Mouse (Mus musculus) CH12.LX (cell line): ENCODE measurements around the gene Ascc1. TPM values are rescaled to one million over a fixed set of nuclear protein-coding genes. Genes with fewer than 3 reads are reported as not detected.

Source experiments
- DNase-seq: peaks from one replicate; pipeline ENCODE4 v3.0.0-alpha.2; 2013; ENCODE audit errors: extremely low read depth
- H3K27ac ChIP-seq: 2 replicates; pipeline ENCODE4 v1.5.1; 2012; ENCODE audit warnings: low read depth, mild to moderate bottlenecking, control low read depth, moderate library complexity; ENCODE audit not compliant: insufficient read depth
- H3K27me3 ChIP-seq: replicated peaks from 2 replicates; pipeline ENCODE3; 2012; ENCODE audit warnings: inconsistent platforms
- H3K36me3 ChIP-seq, 2 experiments: replicated peaks in 1 of 2; 2 replicates each; pipeline versions ENCODE3 to v1.6.1; 2012; ENCODE audit warnings: inconsistent platforms in 1 of 2, low read length in 1 of 2, mild to moderate bottlenecking in 1 of 2, mixed read lengths in 1 of 2, moderate library complexity in 1 of 2; ENCODE audit not compliant: control insufficient read depth in 1 of 2, insufficient read depth in 1 of 2
- H3K4me1 ChIP-seq, 2 experiments: 2 replicates each; pipeline ENCODE4 v1.6.1; 2012; ENCODE audit warnings: inconsistent platforms in 1 of 2, moderate library complexity in 1 of 2; ENCODE audit not compliant: insufficient read depth in 2 of 2, control insufficient read depth in 1 of 2
- H3K4me2 ChIP-seq: 2 replicates; pipeline ENCODE4 v1.6.1; 2012; ENCODE audit warnings: low read depth, mild to moderate bottlenecking, control low read depth; ENCODE audit not compliant: poor library complexity, insufficient read depth, severe bottlenecking
- H3K4me3 ChIP-seq, 3 experiments: fragments of 150-350 bp in 1 of 3; sonication (generic) in 1 of 3; replicated peaks in 1 of 3; 2 replicates each; pipeline versions ENCODE3 to v1.5.1; 2011 to 2012; ENCODE audit warnings: low read depth in 2 of 3, low read length in 2 of 3, mild to moderate bottlenecking in 2 of 3, moderate library complexity in 2 of 3, control low read depth in 1 of 3, improper control_type of control experiment in 1 of 3, inconsistent platforms in 1 of 3, mixed read lengths in 1 of 3; ENCODE audit not compliant: poor library complexity in 1 of 3
- H3K79me2 ChIP-seq: replicated peaks from 2 replicates; pipeline ENCODE4 v1.6.1; 2012; ENCODE audit warnings: mild to moderate bottlenecking, moderate library complexity; ENCODE audit not compliant: control insufficient read depth, poor library complexity, insufficient read depth, severe bottlenecking; ENCODE audit errors: extremely low read depth
- H3K9ac ChIP-seq: 2 replicates; pipeline ENCODE4 v1.6.1; 2012; ENCODE audit warnings: low read depth, mild to moderate bottlenecking, control low read depth, moderate library complexity; ENCODE audit not compliant: insufficient read depth
- H3K9me3 ChIP-seq: replicated peaks from 2 replicates; pipeline ENCODE3; 2012; ENCODE audit warnings: low read length, inconsistent platforms, mixed read lengths
- CHD1 ChIP-seq: IDR thresholded peaks from 2 replicates; pipeline ENCODE4 v1.6.1; 2012; ENCODE audit warnings: low read depth, low read length, improper control_type of control experiment, inconsistent platforms
- CHD2 ChIP-seq: IDR thresholded peaks from 2 replicates; pipeline ENCODE4 v1.6.1; 2011; ENCODE audit warnings: low read length, improper control_type of control experiment
- CTCF ChIP-seq, 2 experiments: IDR thresholded peaks in 1 of 2; conservative IDR thresholded peaks in 1 of 2; 2 replicates each; pipeline ENCODE4 v1.5.1; 2011 to 2012; ENCODE audit warnings: low read depth in 2 of 2, low read length in 2 of 2, improper control_type of control experiment in 1 of 2, inconsistent platforms in 1 of 2, mild to moderate bottlenecking in 1 of 2, moderate library complexity in 1 of 2
- ELF1 ChIP-seq: IDR thresholded peaks from 2 replicates; pipeline ENCODE4 v1.6.1; 2014; ENCODE audit warnings: low read depth, mild to moderate bottlenecking, inconsistent platforms, low read length, improper control_type of control experiment
- EP300 ChIP-seq: IDR thresholded peaks from 2 replicates; pipeline ENCODE4 v1.6.1; 2011; ENCODE audit warnings: low read length, improper control_type of control experiment
- ETS1 ChIP-seq: conservative IDR thresholded peaks from 2 replicates; pipeline ENCODE4 v1.6.1; 2012; ENCODE audit warnings: low read depth, mild to moderate bottlenecking, inconsistent platforms, low read length, improper control_type of control experiment, moderate library complexity
- GABPA ChIP-seq: IDR thresholded peaks from 2 replicates; pipeline ENCODE4 v1.6.1; 2012; ENCODE audit warnings: low read depth, low read length, improper control_type of control experiment, inconsistent platforms; ENCODE audit not compliant: insufficient replicate concordance
- HCFC1 ChIP-seq: IDR thresholded peaks from 2 replicates; pipeline ENCODE4 v1.6.1; 2012; ENCODE audit warnings: low read depth, mild to moderate bottlenecking, inconsistent platforms, low read length, improper control_type of control experiment
- IRF4 ChIP-seq: IDR thresholded peaks from 2 replicates; pipeline ENCODE4 v1.6.1; 2014; ENCODE audit warnings: low read depth, mild to moderate bottlenecking, inconsistent platforms, low read length, improper control_type of control experiment
- JUN ChIP-seq: IDR thresholded peaks from 2 replicates; pipeline ENCODE4 v1.6.1; 2011; ENCODE audit warnings: low read depth, mild to moderate bottlenecking, low read length, improper control_type of control experiment, moderate library complexity; ENCODE audit not compliant: insufficient read depth
- MAZ ChIP-seq: IDR thresholded peaks from 2 replicates; pipeline ENCODE4 v1.6.1; 2012; ENCODE audit warnings: low read depth, mild to moderate bottlenecking, inconsistent platforms, low read length, improper control_type of control experiment, moderate library complexity
- MEF2A ChIP-seq: IDR thresholded peaks from 2 replicates; pipeline ENCODE4 v1.6.1; 2014; ENCODE audit warnings: low read depth, mild to moderate bottlenecking, inconsistent platforms, low read length, improper control_type of control experiment, borderline replicate concordance
- MXI1 ChIP-seq: IDR thresholded peaks from 2 replicates; pipeline ENCODE4 v1.6.1; 2011; ENCODE audit warnings: mild to moderate bottlenecking, low read depth, low read length, improper control_type of control experiment
- NRF1 ChIP-seq: IDR thresholded peaks from 2 replicates; pipeline ENCODE4 v1.6.1; 2014; ENCODE audit warnings: low read depth, mild to moderate bottlenecking, inconsistent platforms, low read length, improper control_type of control experiment, moderate library complexity
- PAX5 ChIP-seq: IDR thresholded peaks from 2 replicates; pipeline ENCODE4 v1.6.1; 2012; ENCODE audit warnings: low read length, inconsistent platforms, mixed read lengths
- POLR2A ChIP-seq: IDR thresholded peaks from 2 replicates; pipeline ENCODE4 v1.6.1; 2011; ENCODE audit warnings: low read depth, mild to moderate bottlenecking, improper control_type of control experiment, low read length
- POLR2AphosphoS2 ChIP-seq: IDR thresholded peaks from 2 replicates; pipeline ENCODE4 v1.6.1; 2011; ENCODE audit warnings: low read depth, low read length, improper control_type of control experiment
- RAD21 ChIP-seq: IDR thresholded peaks from 2 replicates; pipeline ENCODE4 v1.6.1; 2011; ENCODE audit warnings: low read depth, mild to moderate bottlenecking, low read length, improper control_type of control experiment, moderate library complexity
- SMC3 ChIP-seq: IDR thresholded peaks from 2 replicates; pipeline ENCODE4 v1.6.1; 2011; ENCODE audit warnings: low read depth, low read length, improper control_type of control experiment
- TCF12 ChIP-seq: IDR thresholded peaks from 2 replicates; pipeline ENCODE4 v1.6.1; 2014; ENCODE audit warnings: low read depth, mild to moderate bottlenecking, inconsistent platforms, low read length, improper control_type of control experiment
- UBTF ChIP-seq: IDR thresholded peaks from 2 replicates; pipeline ENCODE4 v1.6.1; 2012; ENCODE audit warnings: low read depth, mild to moderate bottlenecking, inconsistent platforms, low read length, improper control_type of control experiment, moderate library complexity
- USF1 ChIP-seq: IDR thresholded peaks from 2 replicates; pipeline ENCODE4 v1.6.1; 2014; ENCODE audit warnings: low read depth, mild to moderate bottlenecking, inconsistent platforms, low read length, improper control_type of control experiment
- USF2 ChIP-seq: conservative IDR thresholded peaks from 2 replicates; pipeline ENCODE4 v1.6.1; 2011; ENCODE audit warnings: low read depth, low read length, improper control_type of control experiment
- ZC3H11A ChIP-seq: IDR thresholded peaks from 2 replicates; pipeline ENCODE4 v1.6.1; 2012; ENCODE audit warnings: low read depth, mild to moderate bottlenecking, inconsistent platforms, low read length, improper control_type of control experiment
- ZKSCAN1 ChIP-seq: IDR thresholded peaks from 2 replicates; pipeline ENCODE4 v1.6.1; 2012; ENCODE audit warnings: low read depth, inconsistent platforms, low read length, improper control_type of control experiment, borderline replicate concordance
- dilution Hi-C: fragments of 300-500 bp; cut with MboI; formaldehyde crosslinking; loops from 2 replicates; pipeline ENCODE4 v1.14.3; 2020; ENCODE audit warnings: low sequenced_read_pairs; ENCODE audit not compliant: extremely low pct_unique_long_range_greater_than_20kb, extremely low pct_ligation_motif_present
- in situ Hi-C: fragments of 300-500 bp; cut with MboI; formaldehyde crosslinking; loops from 3 replicates; pipeline ENCODE4 v1.14.3; 2019; ENCODE audit warnings: low sequenced_read_pairs, low pct_ligation_motif_present, low pct_unique_long_range_greater_than_20kb, mixed read lengths
- polyA plus RNA-seq: library from polyadenylated mRNA; unstranded; fragments of >175 nt; gene quantifications from 2 replicates; pipeline ENCODE4 v1.2.1, GENCODE M21; 2012; ENCODE audit warnings: low read depth; ENCODE audit not compliant: insufficient read length
- total RNA-seq, 2 experiments: library from RNA; depleted of rRNA; stranded (reverse); fragments of 300-350 nt in 1 of 2; fragments of >200 nt in 1 of 2; gene quantifications; 2 replicates each; pipeline ENCODE4 v1.2.3; 2012 to 2014

The Ascc1 gene
- total and polyA plus RNA-seq, 3 experiments, result 20.1 to 25.5 (median 25.4) TPM

- no peak overlapping the region for H3K27ac ChIP-seq
- peaks cover 0 to 3% of the 10 kb centered on the region in 2 experiments; a peak in 2 of 4 replicates for H3K4me1 ChIP-seq
- H3K4me2 ChIP-seq, result no peak overlapping the region
- peaks cover 3% of the 10 kb centered on the region for H3K9me3 ChIP-seq
- TF ChIP-seq TCF12, result no peak
- no peak for TF ChIP-seq CHD1
- TF ChIP-seq HCFC1, result no peak
- no peak for TF ChIP-seq UBTF
- TF ChIP-seq ELF1, result no peak
- TF ChIP-seq PAX5, result no peak
- TF ChIP-seq ZKSCAN1, result no peak
- no peak for TF ChIP-seq POLR2AphosphoS2
- no peak for TF ChIP-seq POLR2A
- TF ChIP-seq USF1, result no peak
- TF ChIP-seq MAZ, result no peak
- TF ChIP-seq USF2, result no peak
- TF ChIP-seq ZC3H11A, result no peak
- no peak for TF ChIP-seq MEF2A
- no peak for TF ChIP-seq SMC3
- TF ChIP-seq CTCF (conservative IDR thresholded peaks at IDR 0.05 in 1 of 2, IDR thresholded peaks at IDR 0.05 in 1 of 2; ENCODE audit: low read depth in 2 of 2, low read length in 2 of 2), result no peak
- TF ChIP-seq JUN, result no peak
- TF ChIP-seq MXI1, result no peak
- TF ChIP-seq CHD2, result no peak
- H3K27me3 ChIP-seq, result no peaks in the 10 kb centered on the region
- H3K36me3 ChIP-seq, result peaks cover 9 to 29% of the 10 kb centered on the region in 2 experiments
- in situ Hi-C loops, result no loop called here
- H3K79me2 ChIP-seq, result no peaks in the 10 kb centered on the region
- dilution Hi-C loops, result no loop called here
- no peak overlapping the region for H3K9ac ChIP-seq
- no peak overlapping the region for H3K4me3 ChIP-seq
- no peak for DNase-seq
Observed at GRCm38 (mm10) chr10:60053073-60053472, 50.5 kb downstream of the Ascc1 start.

- no peak for TF ChIP-seq USF1
- TF ChIP-seq EP300, result no peak
- TF ChIP-seq CHD1, result no peak
- TF ChIP-seq ETS1, result no peak
- no peak for TF ChIP-seq GABPA
- TF ChIP-seq JUN, result no peak
- no peak for TF ChIP-seq IRF4
- TF ChIP-seq ZC3H11A, result no peak
- no peak for TF ChIP-seq RAD21
- no peak for TF ChIP-seq POLR2AphosphoS2
- no peak for TF ChIP-seq HCFC1
- TF ChIP-seq NRF1, result no peak
- TF ChIP-seq SMC3, result no peak
- in situ Hi-C loops (loop anchor here (10.0 kb wide), 1 partner anchor 167 kb away; no protein-coding TSS in a partner anchor), dilution Hi-C loops (no loop called here)
- no peaks in the 10 kb centered on the region for H3K79me2 ChIP-seq
- no peak overlapping the region for H3K4me3 ChIP-seq
- H3K4me2 ChIP-seq, result no peak overlapping the region
- H3K27ac ChIP-seq, result no peak overlapping the region
- H3K9me3 ChIP-seq, result peaks cover 3% of the 10 kb centered on the region
- no peak overlapping the region for H3K9ac ChIP-seq
- H3K4me1 ChIP-seq, result peaks cover 0 to 9% of the 10 kb centered on the region in 2 experiments; a peak in 2 of 4 replicates
- H3K27me3 ChIP-seq, result no peaks in the 10 kb centered on the region
- DNase-seq, result no peak
- peaks cover 10 to 40% of the 10 kb centered on the region in 2 experiments for H3K36me3 ChIP-seq
Observed at GRCm38 (mm10) chr10:60062173-60062572, 59.6 kb downstream of the Ascc1 start.
